Comparison of ENCODE assay signal across 8 mouse cellular contexts in genomic region chr7:24406528-24407344, GRCm38 (mm10). TPM values are rescaled to one million over a fixed set of nuclear protein-coding genes. Genes with fewer than 3 reads are reported as not detected.
A peak's percentile ranks its signal among the peaks of the same experiment; 100 is the strongest.
DNase-seq lines count a peak whose midpoint lies in the region; ATAC-seq and TF ChIP-seq lines count a peak whose summit lies in the region.

No protein-coding gene starts in this region.

- H3K79me2 ChIP-seq in heart, adult 2 months (replicated peaks; ENCODE audit: control insufficient read depth, insufficient read depth, low read length): no peaks in the 10 kb centered on the region

- H3K4me3 ChIP-seq in heart, adult 2 months: no peak overlapping the region
- no peak overlapping the region for H3K4me3 ChIP-seq in heart, embryonic 10.5 days

- no peaks in the 10 kb centered on the region for H3K36me3 ChIP-seq in heart, adult 2 months (ENCODE audit: control insufficient read depth, insufficient read depth, low read length)
- peaks cover 59% of the 10 kb centered on the region for H3K36me3 ChIP-seq in heart, embryonic 10.5 days

- peaks cover 1% of the 10 kb centered on the region for H3K4me1 ChIP-seq in heart, adult 2 months (ENCODE audit: control insufficient read depth, insufficient read depth, low read length)
- H3K4me1 ChIP-seq in heart, embryonic 10.5 days: peaks cover 5% of the 10 kb centered on the region

- H3K27ac ChIP-seq in heart, adult 2 months: no peak overlapping the region
- no peak overlapping the region for H3K27ac ChIP-seq in heart, embryonic 10.5 days

- intact Hi-C loops in heart, adult 2 months (cut with DNase I): loop anchor here (1.0 to 2.0 kb wide), 2 partner anchors 42 to 70 kb away; no protein-coding TSS in a partner anchor
- intact Hi-C loops in left cerebral cortex, postnatal 14 days (cut with DNase I): no loop called here

- no peak for TF ChIP-seq EP300 in heart, adult 2 months (IDR thresholded peaks at IDR 0.05; ENCODE audit: insufficient read depth, low read depth, low read length)

- 0 out of 2 replicates have a peak, but pooled peaks cover 2% of the 10 kb centered on the region for H3K9me3 ChIP-seq in heart, embryonic 10.5 days

- H3K27me3 ChIP-seq in heart, adult 2 months (ENCODE audit: control insufficient read depth, insufficient read depth, low read length): no peaks in the 10 kb centered on the region
- no peaks in the 10 kb centered on the region for H3K27me3 ChIP-seq in heart, embryonic 10.5 days (ENCODE audit: insufficient read depth, poor library complexity, severe bottlenecking)

- DNase-seq in heart, adult 2 months: peak; percentile 63 to 68
- no peak for DNase-seq in heart, embryonic 10.5 days (ENCODE audit: low spot score)
- DNase-seq in cerebellum, adult 8-10 months: peak; percentile 85
- peak; percentile 62 to 68 for DNase-seq in frontal cortex, postnatal 36 days (ENCODE audit: low spot score in 2 of 2)
- DNase-seq in left cerebral cortex, postnatal 14 days (ENCODE audit: low spot score in 2 of 2): peak; percentile 72 to 83
- DNase-seq in spleen, adult 12 weeks (ENCODE audit: low spot score): peak; percentile 60

- TF ChIP-seq CTCF in heart, adult 2 months (IDR thresholded peaks at IDR 0.05): peak; percentile 87

- WGBS in heart, adult 2 months: 40% methylated on average over 5 of the region's 5 CpGs
- 47% methylated on average over 5 of the region's 5 CpGs for WGBS in heart, embryonic 10.5 days

- H3K9ac ChIP-seq in heart, adult 2 months (ENCODE audit: low read depth, low read length): no peak overlapping the region

- TF ChIP-seq POLR2A in heart, adult 2 months (IDR thresholded peaks at IDR 0.05; ENCODE audit: insufficient read depth, low read depth, low read length): no peak

- peak; percentile 71 for ATAC-seq in inflammation-experienced regulatory T-cells, adult 6 months
- ATAC-seq in megakaryocyte-erythroid progenitor cell, adult 5-6 weeks (replicated peaks; ENCODE audit: low FRiP score, low TSS enrichment, poor library complexity, severe bottlenecking): peak; percentile 49

RNA-seq across cellular contexts. Expression of gene Smg9, which starts 7.3 kb away (rescaled TPM):
- 1 to 10 TPM; 5.9 to 6.6 TPM for total RNA-seq in heart, adult 2 months (2021)
- polyA plus RNA-seq in heart, adult 2 months (2012; rRNA removed): 19.2 and 21.4 TPM in 2 replicates
- polyA plus RNA-seq in heart, embryonic 10.5 days (2016; fragmentation: Nextera tagmentation; extraction: Ambion mirVana): 25.4 and 27.7 TPM in 2 replicates
- polyA plus RNA-seq in inflammation-experienced regulatory T-cells, adult 6 months (2017; shearing (Covaris generic)): 10 to 100 TPM; 22.7 to 26.1 (median 23.6) TPM
- total RNA-seq in left cerebral cortex, postnatal 14 days (2021): 10 to 100 TPM; 35.5 to 39.7 TPM
- total RNA-seq in megakaryocyte-erythroid progenitor cell, adult 5-6 weeks (2014; fragmentation: Nextera tagmentation): 32.7 and 41.2 TPM in 2 replicates
- total RNA-seq in megakaryocyte-erythroid progenitor cell, adult 5-6 weeks (2017): 11.2 and 26.3 TPM in 2 replicates

RNA-seq across cellular contexts. Expression of gene Kcnn4, which starts 36.7 kb away (rescaled TPM):
- total RNA-seq in heart, adult 2 months (2021): 1 to 10 TPM in 1 of 2 experiments, under 1 TPM in 1; 0.91 to 1.1 TPM
- 1.2 and 1.9 TPM in 2 replicates for polyA plus RNA-seq in heart, adult 2 months (2012; rRNA removed)
- polyA plus RNA-seq in heart, embryonic 10.5 days (2016; fragmentation: Nextera tagmentation; extraction: Ambion mirVana): 11.7 and 14.2 TPM in 2 replicates
- polyA plus RNA-seq in inflammation-experienced regulatory T-cells, adult 6 months (2017; shearing (Covaris generic)): 100 to 1,000 TPM in 2 of 3 experiments, 10 to 100 TPM in 1; 79.1 to 131 (median 126) TPM
- total RNA-seq in left cerebral cortex, postnatal 14 days (2021): under 1 TPM; 0.32 to 0.40 TPM
- 120 and 147 TPM in 2 replicates for total RNA-seq in megakaryocyte-erythroid progenitor cell, adult 5-6 weeks (2014; fragmentation: Nextera tagmentation)
- 121 and 155 TPM in 2 replicates for total RNA-seq in megakaryocyte-erythroid progenitor cell, adult 5-6 weeks (2017)

RNA-seq across cellular contexts. Expression of gene Irgc1, which starts 45.4 kb away (rescaled TPM):
- total RNA-seq in heart, adult 2 months (2021): not detected
- polyA plus RNA-seq in heart, adult 2 months (2012; rRNA removed): 0.67 and 0.88 TPM in 2 replicates
- polyA plus RNA-seq in heart, embryonic 10.5 days (2016; fragmentation: Nextera tagmentation; extraction: Ambion mirVana): 0.16 TPM in 1 of 2 replicates, not detected in the other
- polyA plus RNA-seq in inflammation-experienced regulatory T-cells, adult 6 months (2017; shearing (Covaris generic)): not detected
- under 1 TPM in 1 of 2 experiments, not detected in 1; 0.19 TPM for total RNA-seq in left cerebral cortex, postnatal 14 days (2021)
- not detected in 2 replicates for total RNA-seq in megakaryocyte-erythroid progenitor cell, adult 5-6 weeks (2014; fragmentation: Nextera tagmentation)
- not detected in 2 replicates for total RNA-seq in megakaryocyte-erythroid progenitor cell, adult 5-6 weeks (2017)

RNA-seq across cellular contexts. Expression of gene Plaur, which starts 55.5 kb away (rescaled TPM):
- 1 to 10 TPM; 3.3 to 3.6 TPM for total RNA-seq in heart, adult 2 months (2021)
- 4.2 and 5.0 TPM in 2 replicates for polyA plus RNA-seq in heart, adult 2 months (2012; rRNA removed)
- 4.3 and 7.3 TPM in 2 replicates for polyA plus RNA-seq in heart, embryonic 10.5 days (2016; fragmentation: Nextera tagmentation; extraction: Ambion mirVana)
- polyA plus RNA-seq in inflammation-experienced regulatory T-cells, adult 6 months (2017; shearing (Covaris generic)): 1 to 10 TPM in 2 of 3 experiments, under 1 TPM in 1; 0.62 to 1.6 (median 1.5) TPM
- total RNA-seq in left cerebral cortex, postnatal 14 days (2021): 1 to 10 TPM in 1 of 2 experiments, under 1 TPM in 1; 0.30 to 1.3 TPM
- total RNA-seq in megakaryocyte-erythroid progenitor cell, adult 5-6 weeks (2014; fragmentation: Nextera tagmentation): 2.3 and 5.4 TPM in 2 replicates
- total RNA-seq in megakaryocyte-erythroid progenitor cell, adult 5-6 weeks (2017): 2.2 and 2.5 TPM in 2 replicates

RNA-seq across cellular contexts. Expression of gene Lypd5, which starts 57.7 kb away (rescaled TPM):
- total RNA-seq in heart, adult 2 months (2021): not detected
- not detected in 2 replicates for polyA plus RNA-seq in heart, adult 2 months (2012; rRNA removed)
- not detected in 2 replicates for polyA plus RNA-seq in heart, embryonic 10.5 days (2016; fragmentation: Nextera tagmentation; extraction: Ambion mirVana)
- polyA plus RNA-seq in inflammation-experienced regulatory T-cells, adult 6 months (2017; shearing (Covaris generic)): not detected
- total RNA-seq in left cerebral cortex, postnatal 14 days (2021): not detected
- not detected in 2 replicates for total RNA-seq in megakaryocyte-erythroid progenitor cell, adult 5-6 weeks (2014; fragmentation: Nextera tagmentation)
- not detected in 2 replicates for total RNA-seq in megakaryocyte-erythroid progenitor cell, adult 5-6 weeks (2017)

Comparison
In these comparisons a context has a peak if more than half of its experiments do, and no peak if none do; other contexts are left out.
1. RNA of gene Kcnn4, which starts 36.7 kb away (total RNA-seq): 120 to 155 TPM in megakaryocyte-erythroid progenitor cell, adult 5-6 weeks; 0.91 to 1.1 TPM in heart, adult 2 months and 0.32 to 0.40 TPM in left cerebral cortex, postnatal 14 days; every median in the first group is over 10 times any median in the second.